Comparison of ENCODE assay signal across 27 mouse cellular contexts in the genomic region with DNA sequence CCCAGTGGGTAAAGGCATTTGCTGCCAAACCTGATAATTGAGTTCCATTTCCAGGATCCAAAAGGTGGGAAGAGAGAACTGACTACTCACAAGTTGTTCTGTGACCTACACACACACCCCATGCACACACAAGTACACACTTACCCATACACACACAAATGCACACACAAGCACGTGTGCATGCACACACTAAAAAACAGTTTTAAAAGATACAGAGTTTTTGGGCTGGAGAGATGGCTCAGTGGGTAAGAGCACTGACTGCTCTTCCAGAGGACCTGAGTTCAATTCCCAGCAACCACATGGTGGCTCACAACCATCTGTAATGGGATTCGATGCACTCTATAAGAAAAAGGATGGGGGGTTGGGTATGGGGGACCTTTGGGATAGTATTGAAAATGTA.
"Had no signal": no experiment of that assay in that cellular context is flagged by ENCODE, and none has a peak within 500 bp of the region (broad histone marks: within the 10 kb centered on the region; RNA-seq: fewer than 3 reads in every experiment).

No protein-coding gene starts in this region.

- DNase-seq: cerebellum, adult 8-10 months; cerebellum, adult 9-10 months; cerebellum, adult 9-11 months; cerebellum, postnatal 10 days; cerebellum, postnatal 14 days; cerebellum, postnatal 25 days; cerebellum, postnatal 36 days; embryo, embryonic 11 days; forebrain, postnatal 0 days; gastrocnemius, adult 2 months; gastrocnemius, postnatal 10 days; gastrocnemius, postnatal 14 days; gastrocnemius, postnatal 25 days; gastrocnemius, postnatal 36 days; heart, adult 18-20 months; heart, adult 2 months had no signal

- H3K4me1 ChIP-seq: embryonic facial prominence, embryonic 12.5 days had no signal

- H3K27me3 ChIP-seq: embryonic facial prominence, embryonic 12.5 days; embryonic facial prominence, embryonic 13.5 days; embryonic facial prominence, embryonic 15.5 days; forebrain, embryonic 12.5 days; forebrain, embryonic 13.5 days; forebrain, embryonic 15.5 days had no signal

- H3K4me2 ChIP-seq: embryonic facial prominence, embryonic 12.5 days; embryonic facial prominence, embryonic 13.5 days; embryonic facial prominence, embryonic 15.5 days; forebrain, embryonic 12.5 days; forebrain, embryonic 13.5 days; forebrain, embryonic 15.5 days had no signal

- H3K9ac ChIP-seq: embryonic facial prominence, embryonic 12.5 days; embryonic facial prominence, embryonic 13.5 days; embryonic facial prominence, embryonic 15.5 days; forebrain, embryonic 12.5 days; forebrain, embryonic 13.5 days; forebrain, embryonic 15.5 days; forebrain, postnatal 0 days had no signal

- ATAC-seq: forebrain, embryonic 13.5 days; forebrain, embryonic 14.5 days; forebrain, embryonic 15.5 days; forebrain, embryonic 16.5 days; forebrain, postnatal 0 days had no signal

- H3K9me3 ChIP-seq: embryonic facial prominence, embryonic 10.5 days; embryonic facial prominence, embryonic 12.5 days; embryonic facial prominence, embryonic 13.5 days; embryonic facial prominence, embryonic 15.5 days; forebrain, embryonic 10.5 days; forebrain, embryonic 12.5 days; forebrain, embryonic 13.5 days; forebrain, embryonic 15.5 days had no signal

- H3K4me3 ChIP-seq: embryonic facial prominence, embryonic 10.5 days; embryonic facial prominence, embryonic 12.5 days; embryonic facial prominence, embryonic 13.5 days; embryonic facial prominence, embryonic 15.5 days; erythroblast, embryonic 14.5 days; forebrain, embryonic 10.5 days; forebrain, embryonic 12.5 days; forebrain, embryonic 13.5 days; forebrain, embryonic 15.5 days; gastrocnemius, adult 2 months; heart, adult 2 months had no signal

- H3K36me3 ChIP-seq: embryonic facial prominence, embryonic 10.5 days; embryonic facial prominence, embryonic 12.5 days; embryonic facial prominence, embryonic 13.5 days; embryonic facial prominence, embryonic 15.5 days; forebrain, embryonic 10.5 days; forebrain, embryonic 12.5 days; forebrain, embryonic 15.5 days had no signal

- H3K27ac ChIP-seq: embryonic facial prominence, embryonic 10.5 days; embryonic facial prominence, embryonic 12.5 days; embryonic facial prominence, embryonic 13.5 days; embryonic facial prominence, embryonic 15.5 days; forebrain, embryonic 10.5 days; forebrain, embryonic 12.5 days; forebrain, embryonic 13.5 days; forebrain, embryonic 15.5 days; gastrocnemius, adult 2 months; heart, adult 2 months had no signal
